ENCODE assay signal across 19 mouse cellular contexts in the genomic region with DNA sequence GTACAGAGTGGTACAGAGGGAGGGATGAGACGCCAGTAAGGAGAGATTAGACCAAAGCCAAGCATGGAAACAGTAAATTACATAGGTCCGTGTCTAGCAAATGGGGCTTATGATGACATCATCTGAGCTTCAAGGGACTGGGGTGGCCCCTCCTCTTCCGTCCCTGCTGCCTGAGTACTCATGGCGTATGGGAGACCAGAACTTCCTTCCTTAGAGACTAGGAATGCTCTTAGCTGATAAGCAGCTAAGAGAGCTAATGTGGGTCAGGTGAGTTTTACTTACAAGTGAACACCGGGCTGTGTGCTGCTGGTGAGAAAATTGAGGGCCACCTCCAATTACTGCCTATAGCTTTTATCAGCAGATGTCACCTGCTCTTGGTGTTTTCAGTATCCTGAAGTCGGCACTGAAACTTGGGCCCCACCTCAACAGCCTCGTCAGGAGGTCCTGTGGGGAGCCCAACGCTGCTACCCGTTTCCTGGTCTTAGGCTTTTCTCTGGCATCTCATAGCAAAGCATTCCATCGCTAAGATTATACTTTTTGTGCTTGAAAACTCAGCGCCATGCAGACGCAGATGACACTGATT.
DNase-seq lines count a peak whose midpoint lies in the region; ATAC-seq and TF ChIP-seq lines count a peak whose summit lies in the region.
"Had no signal": no experiment of that assay in that cellular context is flagged by ENCODE, and none has a peak within 500 bp of the region (broad histone marks: within the 10 kb centered on the region; RNA-seq: fewer than 3 reads in every experiment).

No protein-coding gene starts in this region.

- WGBS in intestine, embryonic 15.5 days: 70% methylated on average over 12 of the region's 12 CpGs
- 59% methylated on average over 12 of the region's 12 CpGs for WGBS in intestine, postnatal 0 days
- WGBS in stomach, embryonic 14.5 days: 73% methylated on average over 12 of the region's 12 CpGs
- WGBS in stomach, postnatal 0 days: 64% methylated on average over 12 of the region's 12 CpGs

- no peak overlapping the region for H3K4me3 ChIP-seq in intestine, embryonic 15.5 days (replicated peaks)
- H3K4me3 ChIP-seq in intestine, postnatal 0 days (ENCODE audit: low read depth, low read length): no peak overlapping the region
- no peak overlapping the region for H3K4me3 ChIP-seq in stomach, embryonic 14.5 days (ENCODE audit: low read depth, low read length)
- H3K4me3 ChIP-seq in stomach, postnatal 0 days (ENCODE audit: low read depth, low read length): no peak overlapping the region
- H3K4me3 ChIP-seq: embryonic facial prominence, embryonic 12.5 days; hindbrain, embryonic 10.5 days; kidney, embryonic 15.5 days had no signal

- peak; percentile 41; the same call in 1 of the 2 replicates for ATAC-seq in intestine, embryonic 15.5 days
- no peak for ATAC-seq in intestine, postnatal 0 days
- peak; percentile 37; the same call in 1 of the 2 replicates for ATAC-seq in stomach, embryonic 14.5 days (ENCODE audit: insufficient number of reproducible peaks, insufficient read depth, low FRiP score, low read depth)
- no peak for ATAC-seq in stomach, postnatal 0 days (ENCODE audit: low FRiP score, low TSS enrichment)
- ATAC-seq: forebrain, embryonic 16.5 days had no signal

- H3K9me3 ChIP-seq in intestine, embryonic 15.5 days: no peaks in the 10 kb centered on the region
- H3K9me3 ChIP-seq in intestine, postnatal 0 days (ENCODE audit: control insufficient read depth): no peaks in the 10 kb centered on the region
- H3K9me3 ChIP-seq in stomach, embryonic 14.5 days (ENCODE audit: control insufficient read depth, low read depth, low read length): no peaks in the 10 kb centered on the region
- no peaks in the 10 kb centered on the region for H3K9me3 ChIP-seq in stomach, postnatal 0 days (ENCODE audit: control insufficient read depth, low read length)
- H3K9me3 ChIP-seq: embryonic facial prominence, embryonic 12.5 days; hindbrain, embryonic 10.5 days; kidney, embryonic 15.5 days had no signal

- no peak overlapping the region for H3K27ac ChIP-seq in intestine, embryonic 15.5 days
- no peak overlapping the region for H3K27ac ChIP-seq in intestine, postnatal 0 days (ENCODE audit: low read depth, low read length)
- H3K27ac ChIP-seq in stomach, embryonic 14.5 days (ENCODE audit: low read length): no peak overlapping the region
- H3K27ac ChIP-seq in stomach, postnatal 0 days (replicated peaks): no peak overlapping the region
- H3K27ac ChIP-seq: embryonic facial prominence, embryonic 12.5 days; hindbrain, embryonic 10.5 days; kidney, embryonic 15.5 days had no signal

- no peak for TF ChIP-seq EP300 in stomach, postnatal 0 days (optimal IDR thresholded peaks at IDR 0.05)

- H3K4me2 ChIP-seq in intestine, embryonic 15.5 days (replicated peaks): no peak overlapping the region
- H3K4me2 ChIP-seq in intestine, postnatal 0 days (replicated peaks; ENCODE audit: low read depth): no peak overlapping the region
- no peak overlapping the region for H3K4me2 ChIP-seq in stomach, embryonic 14.5 days (replicated peaks; ENCODE audit: low read depth, low read length)
- H3K4me2 ChIP-seq in stomach, postnatal 0 days (replicated peaks; ENCODE audit: low read depth): no peak overlapping the region
- H3K4me2 ChIP-seq: embryonic facial prominence, embryonic 12.5 days; kidney, embryonic 15.5 days had no signal

- H3K27me3 ChIP-seq in intestine, embryonic 15.5 days (replicated peaks): no peaks in the 10 kb centered on the region
- no peaks in the 10 kb centered on the region for H3K27me3 ChIP-seq in intestine, postnatal 0 days (replicated peaks; ENCODE audit: control insufficient read depth, insufficient read depth, low read length)
- no peaks in the 10 kb centered on the region for H3K27me3 ChIP-seq in stomach, embryonic 14.5 days (ENCODE audit: control insufficient read depth, insufficient read depth, low read length)
- no peaks in the 10 kb centered on the region for H3K27me3 ChIP-seq in stomach, postnatal 0 days (ENCODE audit: control insufficient read depth, insufficient read depth, low read length)
- H3K27me3 ChIP-seq: CH12.LX; embryonic facial prominence, embryonic 12.5 days; kidney, embryonic 15.5 days had no signal

- H3K36me3 ChIP-seq in intestine, embryonic 15.5 days: no peaks in the 10 kb centered on the region
- H3K36me3 ChIP-seq in intestine, postnatal 0 days (ENCODE audit: control insufficient read depth, insufficient read depth): no peaks in the 10 kb centered on the region
- H3K36me3 ChIP-seq in stomach, embryonic 14.5 days (ENCODE audit: control insufficient read depth, insufficient read depth, low read length): no peaks in the 10 kb centered on the region
- no peaks in the 10 kb centered on the region for H3K36me3 ChIP-seq in stomach, postnatal 0 days (ENCODE audit: control insufficient read depth, insufficient read depth, low read length)
- H3K36me3 ChIP-seq: embryonic facial prominence, embryonic 12.5 days; hindbrain, embryonic 10.5 days; kidney, embryonic 15.5 days had no signal

- no peaks in the 10 kb centered on the region for H3K4me1 ChIP-seq in intestine, embryonic 15.5 days (replicated peaks)
- H3K4me1 ChIP-seq in intestine, postnatal 0 days (replicated peaks; ENCODE audit: control insufficient read depth, insufficient read depth, low read length): no peaks in the 10 kb centered on the region
- H3K4me1 ChIP-seq in stomach, embryonic 14.5 days (ENCODE audit: control insufficient read depth, insufficient read depth, low read length): no peaks in the 10 kb centered on the region
- H3K4me1 ChIP-seq in stomach, postnatal 0 days (replicated peaks; ENCODE audit: control insufficient read depth, insufficient read depth): no peaks in the 10 kb centered on the region
- H3K4me1 ChIP-seq: embryonic facial prominence, embryonic 12.5 days had no signal

- H3K9ac ChIP-seq in intestine, embryonic 15.5 days: no peak overlapping the region
- H3K9ac ChIP-seq in intestine, postnatal 0 days (ENCODE audit: low read depth, low read length): no peak overlapping the region
- no peak overlapping the region for H3K9ac ChIP-seq in stomach, embryonic 14.5 days (replicated peaks; ENCODE audit: low read depth, low read length)
- H3K9ac ChIP-seq in stomach, postnatal 0 days (ENCODE audit: low read length): no peak overlapping the region
- H3K9ac ChIP-seq: embryonic facial prominence, embryonic 12.5 days; kidney, embryonic 15.5 days had no signal

- TF ChIP-seq CTCF in intestine, postnatal 0 days (IDR thresholded peaks at IDR 0.05; ENCODE audit: low read depth): no peak
- TF ChIP-seq CTCF in stomach, postnatal 0 days (IDR thresholded peaks at IDR 0.05; ENCODE audit: low read depth): no peak

- DNase-seq in stomach, postnatal 0 days (ENCODE audit: low spot score): no peak
- DNase-seq in liver: peak; percentile 28
- peak; percentile 11 for DNase-seq in lung, postnatal 36 days
- DNase-seq in layer of hippocampus, adult 8-10 months (ENCODE audit: low spot score in 2 of 2): no peak
- DNase-seq in left cerebral cortex, adult 8-10 months (ENCODE audit: low spot score in 2 of 2): no peak
- DNase-seq: adrenal gland, adult 2 months; cerebellum, adult 18-20 months; layer of hippocampus, postnatal 36 days; left cerebral cortex, postnatal 4 days; midbrain, embryonic 14.5 days; retina, postnatal 1 day had no signal

Comparison
In these comparisons a context has a peak if more than half of its experiments do, and no peak if none do; other contexts are left out.
1. ATAC-seq: peak in intestine, embryonic 15.5 days (single experiment) and stomach, embryonic 14.5 days (single experiment); none in intestine, postnatal 0 days (single experiment) and stomach, postnatal 0 days (single experiment).
2. DNase-seq: peak in liver (single experiment) and lung, postnatal 36 days (single experiment); none in stomach, postnatal 0 days (single experiment), layer of hippocampus, adult 8-10 months (0 of 2) and left cerebral cortex, adult 8-10 months (0 of 2).